Mouse (Mus musculus) liver, embryonic 11.5 days (tissue): ENCODE results near the gene Slc2a12. TPM values are rescaled to one million over a fixed set of nuclear protein-coding genes. Genes with fewer than 3 reads are reported as not detected.

Experiments used
- ATAC-seq: fragments of 200-750 bp; cut with Nextera tagmentation; replicated peaks from 2 replicates; pipeline ENCODE4 v1.8.0; 2017; ENCODE audit warnings: moderate number of reproducible peaks, mild to moderate bottlenecking, moderate TSS enrichment, moderate library complexity; ENCODE audit not compliant: low FRiP score
- DNase-seq: peaks from one replicate; pipeline ENCODE4 v3.0.0-alpha.2; 2017; ENCODE audit warnings: low spot score
- H3K27ac ChIP-seq: fragments of 300-500 bp; sonication (generic); 2 replicates; pipeline ENCODE4 v1.5.1; 2014; ENCODE audit warnings: mild to moderate bottlenecking, low read depth, low read length, control low read depth
- H3K27me3 ChIP-seq: fragments of 300-500 bp; sonication (generic); replicated peaks from 2 replicates; pipeline ENCODE4 v1.6.1; 2014; ENCODE audit warnings: low read length, mixed read lengths; ENCODE audit not compliant: control insufficient read depth, insufficient read depth
- H3K36me3 ChIP-seq: fragments of 300-500 bp; sonication (generic); 2 replicates; pipeline ENCODE4 v1.6.1; 2014; ENCODE audit warnings: mild to moderate bottlenecking, low read length, moderate library complexity, mixed read lengths; ENCODE audit not compliant: control insufficient read depth, insufficient read depth
- H3K4me1 ChIP-seq: fragments of 300-500 bp; sonication (generic); replicated peaks from 2 replicates; pipeline ENCODE4 v1.6.1; 2014; ENCODE audit warnings: low read length, mixed read lengths; ENCODE audit not compliant: control insufficient read depth, insufficient read depth
- H3K4me2 ChIP-seq: fragments of 300-500 bp; sonication (generic); 2 replicates; pipeline ENCODE4 v1.6.1; 2014; ENCODE audit warnings: mild to moderate bottlenecking, control low read depth, moderate library complexity
- H3K4me3 ChIP-seq: fragments of 300-500 bp; sonication (generic); 2 replicates; pipeline ENCODE4 v1.5.1; 2014; ENCODE audit warnings: low read depth, low read length, control low read depth
- H3K9ac ChIP-seq: fragments of 300-500 bp; sonication (generic); 2 replicates; pipeline ENCODE4 v1.6.1; 2014; ENCODE audit warnings: low read depth, low read length, control low read depth
- H3K9me3 ChIP-seq: fragments of 300-500 bp; sonication (generic); 2 replicates; pipeline ENCODE4 v1.6.1; 2016; ENCODE audit warnings: low read length, inconsistent platforms, mixed read lengths; ENCODE audit not compliant: control insufficient read depth
- WGBS: fragments of 180-500 bp; shearing (Covaris S2); extraction: QIAGEN DNeasy Blood & Tissue Kit; methylation state at CpG from one replicate; pipeline ENCODE4 v1.1.7; 2014; 5-methylcytosine and 5-hydroxymethylcytosine counted together
- polyA plus RNA-seq: library from polyadenylated mRNA; unstranded; fragments of >200 nt; fragmentation: Nextera tagmentation; extraction: Ambion mirVana; gene quantifications from 2 replicates; pipeline ENCODE4 v1.2.1, GENCODE M21; 2014

Slc2a12 gene
- polyA plus RNA-seq, 1 experiment from 2014 or later = 0.32 TPM

- H3K9ac ChIP-seq = no peak overlapping the region
- WGBS = 86% methylated on average over 7 of the region's 7 CpGs
- ATAC-seq = no peak
Observed at GRCm38 (mm10) chr10:22696864-22697263, 52.1 kb downstream of the Slc2a12 start.

GRCm38 (mm10) chr10:22698158-22698953 is 53.5 kb downstream of the Slc2a12 start:
- Histone ChIP-seq H3K4me2 (no peak overlapping the region), H3K36me3 (no peaks in the 10 kb centered on the region), H3K4me1 (no peaks in the 10 kb centered on the region), H3K27ac (no peak overlapping the region), H3K9me3 (no peaks in the 10 kb centered on the region), H3K4me3 (no peak overlapping the region), H3K27me3 (no peaks in the 10 kb centered on the region), H3K9ac (no peak overlapping the region)
- WGBS = 74% methylated on average over 9 of the region's 9 CpGs
- DNase-seq (no peak), ATAC-seq (no peak)

More at GRCm38 (mm10) chr10:22696864-22697263, 52.1 kb downstream of the Slc2a12 start:
- Histone ChIP-seq H3K4me1 (no peaks in the 10 kb centered on the region), H3K27me3 (no peaks in the 10 kb centered on the region), H3K36me3 (no peaks in the 10 kb centered on the region), H3K4me2 (no peak overlapping the region), H3K27ac (no peak overlapping the region), H3K4me3 (no peak overlapping the region), H3K9me3 (no peaks in the 10 kb centered on the region)
- DNase-seq = no peak

- no peak for DNase-seq
- Histone ChIP-seq H3K27me3 (no peaks in the 10 kb centered on the region), H3K36me3 (no peaks in the 10 kb centered on the region; the same call in 1 of the 2 replicates), H3K4me3 (no peak overlapping the region), H3K9ac (no peak overlapping the region), H3K4me2 (no peak overlapping the region), H3K9me3 (no peaks in the 10 kb centered on the region), H3K4me1 (no peaks in the 10 kb centered on the region), H3K27ac (no peak overlapping the region)
- ATAC-seq = no peak
- WGBS = 72% methylated on average over 19 of the region's 19 CpGs
Observed at GRCm38 (mm10) chr10:22699487-22700335, 54.9 kb downstream of the Slc2a12 start.

GRCm38 (mm10) chr10:22700773-22701172 is 56.0 kb downstream of the Slc2a12 start:
- no peak overlapping the region for H3K27ac ChIP-seq
- H3K36me3 ChIP-seq = peaks cover under 1% of the 10 kb centered on the region; the same call in 1 of the 2 replicates
- no peaks in the 10 kb centered on the region for H3K9me3 ChIP-seq
- no peaks in the 10 kb centered on the region for H3K4me1 ChIP-seq
- no peak for DNase-seq
- no peak for ATAC-seq
- H3K9ac ChIP-seq = no peak overlapping the region
- H3K4me3 ChIP-seq = no peak overlapping the region
- 60% methylated on average over 9 of the region's 9 CpGs for WGBS
- no peaks in the 10 kb centered on the region for H3K27me3 ChIP-seq
- H3K4me2 ChIP-seq = no peak overlapping the region

- Histone ChIP-seq H3K9me3 (no peaks in the 10 kb centered on the region), H3K36me3 (peaks cover 5% of the 10 kb centered on the region), H3K27ac (no peak overlapping the region), H3K4me1 (no peaks in the 10 kb centered on the region), H3K9ac (no peak overlapping the region), H3K4me2 (no peak overlapping the region), H3K27me3 (no peaks in the 10 kb centered on the region), H3K4me3 (no peak overlapping the region)
- no peak for ATAC-seq
- 85% methylated on average over 12 of the region's 12 CpGs for WGBS
- DNase-seq = no peak
Observed at GRCm38 (mm10) chr10:22701485-22702315, 56.9 kb downstream of the Slc2a12 start.

GRCm38 (mm10) chr10:22703844-22704243 is 59.0 kb downstream of the Slc2a12 start:
- H3K27ac ChIP-seq = no peak overlapping the region
- no peak for ATAC-seq
- 86% methylated on average over 6 of the region's 6 CpGs for WGBS
- H3K36me3 ChIP-seq = peaks cover 7% of the 10 kb centered on the region
- DNase-seq = no peak
- no peaks in the 10 kb centered on the region for H3K27me3 ChIP-seq
- no peak overlapping the region for H3K4me3 ChIP-seq
- H3K4me2 ChIP-seq = no peak overlapping the region
- H3K9ac ChIP-seq = no peak overlapping the region
- no peaks in the 10 kb centered on the region for H3K4me1 ChIP-seq
- no peaks in the 10 kb centered on the region for H3K9me3 ChIP-seq

GRCm38 (mm10) chr10:22708190-22708843 is 63.5 kb downstream of the Slc2a12 start:
- Histone ChIP-seq H3K4me3 (no peak overlapping the region), H3K4me1 (no peaks in the 10 kb centered on the region), H3K9me3 (no peaks in the 10 kb centered on the region), H3K9ac (no peak overlapping the region), H3K27me3 (no peaks in the 10 kb centered on the region), H3K27ac (no peak overlapping the region), H3K36me3 (peaks cover 7% of the 10 kb centered on the region), H3K4me2 (no peak overlapping the region)
- no peak for DNase-seq
- no peak for ATAC-seq
- 92% methylated on average over 7 of the region's 7 CpGs for WGBS
